Mouse (Mus musculus): Measurements from ENCODE around the gene Dusp28.

DNA sequence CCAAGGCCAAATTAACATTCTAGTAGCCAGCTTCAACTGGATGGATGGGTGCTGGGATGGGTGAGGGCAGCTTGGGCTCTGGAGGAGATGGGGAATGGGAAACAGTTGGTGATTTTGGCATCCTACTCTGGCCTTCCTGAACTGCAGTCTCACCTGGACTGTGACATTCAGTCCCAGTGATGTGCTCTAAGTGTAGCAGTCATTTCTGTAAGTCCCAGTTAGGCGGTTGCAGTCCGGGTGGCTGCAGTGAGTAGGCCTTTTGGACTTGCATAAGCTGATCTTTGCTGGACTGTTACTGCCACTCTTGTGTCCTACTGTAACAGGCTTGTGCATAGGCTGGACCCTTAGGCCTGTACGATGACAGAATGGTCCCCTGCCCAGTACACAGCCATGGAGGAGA lies 41.2 kb downstream of the Dusp28 start:
- TF ChIP-seq CTCF (conservative IDR thresholded peaks at IDR 0.05; ENCODE audit: insufficient read depth, insufficient read length, low read depth, low read length), result no peak
- TF ChIP-seq POLR2A (IDR thresholded peaks at IDR 0.05; ENCODE audit: low read depth, low read length), result no peak
